Mouse (Mus musculus): ENCODE results near the gene Ormdl3.

DNA sequence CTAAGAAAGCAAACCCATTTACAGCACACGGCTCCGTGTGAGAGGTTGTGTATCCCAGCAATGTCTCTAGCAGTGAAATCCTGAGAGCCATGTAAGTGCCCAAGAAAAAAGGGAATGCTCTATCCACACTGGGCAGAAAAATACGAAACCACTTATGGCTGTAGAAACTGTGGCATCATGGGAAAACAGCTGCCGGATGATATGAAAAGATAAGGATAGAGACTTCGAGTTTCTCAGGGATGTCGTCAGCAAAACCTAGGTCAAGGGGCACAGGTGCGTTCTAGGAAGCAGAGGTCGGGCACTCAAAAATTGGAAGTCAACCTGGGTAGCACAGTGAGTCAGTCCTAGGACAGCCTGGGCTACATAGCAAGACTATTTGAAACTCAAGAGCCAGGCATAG lies 2.1 kb upstream of the Ormdl3 start:
- TF ChIP-seq CTCF (IDR thresholded peaks at IDR 0.05; ENCODE audit: low read depth) (no peak), EP300 (IDR thresholded peaks at IDR 0.05; ENCODE audit: low read depth) (peak; percentile 9; the same call in 1 of the 2 replicates)

All from liver, postnatal 0 days (tissue).